Mouse (Mus musculus) myocyte (in vitro differentiated cells): ENCODE measurements around the gene Itga4.

Experiments
- E2F4 ChIP-seq: IDR thresholded peaks from one replicate; pipeline ENCODE4 v1.6.1; 2011; ENCODE audit warnings: mild to moderate bottlenecking, control low read depth, moderate library complexity; ENCODE audit not compliant: insufficient read depth
- MYOD1 ChIP-seq, 3 experiments: IDR thresholded peaks; one replicate each; pipeline ENCODE4 v1.6.1; 2011; ENCODE audit warnings: control low read depth in 2 of 3, low read depth in 2 of 3, mild to moderate bottlenecking in 2 of 3, moderate library complexity in 1 of 3; ENCODE audit not compliant: insufficient read length in 2 of 3, control insufficient read depth in 1 of 3
- POLR2A ChIP-seq: IDR thresholded peaks from one replicate; pipeline ENCODE4 v1.6.1; 2011; ENCODE audit warnings: low read depth, mild to moderate bottlenecking, control low read depth, moderate library complexity; ENCODE audit not compliant: insufficient read length
- TCF12 ChIP-seq: IDR thresholded peaks from one replicate; pipeline ENCODE4 v1.6.1; 2011; ENCODE audit warnings: mild to moderate bottlenecking, control low read depth; ENCODE audit not compliant: poor library complexity, insufficient read depth, severe bottlenecking
- TCF3 ChIP-seq: IDR thresholded peaks from one replicate; pipeline ENCODE4 v1.6.1; 2011; ENCODE audit warnings: low read depth, control low read depth; ENCODE audit not compliant: insufficient read length

- TF ChIP-seq E2F4: no peak
- no peak for TF ChIP-seq POLR2A
- no peak for TF ChIP-seq TCF3
- no peak for TF ChIP-seq TCF12
- TF ChIP-seq MYOD1 (IDR thresholded peaks at IDR 0.05; ENCODE audit: control insufficient read depth in 1 of 3, insufficient read length in 2 of 3, low read depth in 2 of 3): no peak
These were observed 87.9 kb downstream of the Itga4 start for GRCm38 (mm10) chr2:79343115-79343514.
